Mouse (Mus musculus): ENCODE measurements at regions not wholly inside any gene's neighbourhood (a gene's known extent, or its start where the extent isn't known, plus 50 kb on each side); places are given as distances from the start of the nearest gene placed in this dataset.
"Not testable (repeated sequence)": the region's sequence is repeated elsewhere in the genome, so short reads cannot be mapped to it uniquely, and the experiment has no call there.

- not testable (repeated sequence) for DNase-seq (ENCODE audit: low spot score)
These were observed 54.3 kb upstream of the Ccdc66 start for GRCm38 (mm10) chr14:27562564-27562963.

DNA sequence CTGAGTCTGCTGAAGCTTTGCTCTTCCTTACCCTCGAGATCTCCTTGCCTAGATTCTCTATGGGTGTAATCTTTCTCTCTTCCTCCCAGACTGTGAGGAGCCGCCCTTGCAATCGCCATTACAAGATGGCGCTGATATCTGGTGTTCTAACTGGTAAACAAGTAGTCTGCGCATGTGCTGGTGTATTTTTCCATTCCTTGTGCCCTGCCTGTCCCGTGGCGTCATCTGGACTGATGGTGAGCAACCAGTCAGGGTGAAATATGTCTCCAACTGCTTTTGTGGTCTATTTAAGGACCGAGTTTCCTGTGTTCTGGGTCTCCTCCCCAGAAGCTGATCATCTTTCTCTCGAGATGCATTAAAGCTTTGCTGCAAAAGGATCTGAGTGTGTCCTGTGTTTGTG is 53.7 kb upstream of the Ccdc66 start:
- DNase-seq (ENCODE audit: low spot score), result not testable (repeated sequence)

GRCm38 (mm10) chr14:27560434-27560833 is 52.2 kb upstream of the Ccdc66 start:
- DNase-seq (ENCODE audit: low spot score), result peak; percentile 42

- no peak for DNase-seq (ENCODE audit: low spot score)
These were observed 50.7 kb upstream of the Ccdc66 start for GRCm38 (mm10) chr14:27558794-27559491.

All from gastrocnemius, adult 18-20 months (tissue).